Mouse (Mus musculus): ENCODE results near the gene Zg16. TPM values are rescaled to one million over a fixed set of nuclear protein-coding genes. Genes with fewer than 3 reads are reported as not detected.
A peak's percentile ranks its signal among the peaks of the same experiment; 100 is the strongest.
"Not testable (repeated sequence)": the region's sequence is repeated elsewhere in the genome, so short reads cannot be mapped to it uniquely, and the experiment has no call there.

The Zg16 gene
- not detected for total RNA-seq (2021)
- long read RNA-seq, experiment 1, result 0 reads
- long read RNA-seq, experiment 2, result 0 reads

DNA sequence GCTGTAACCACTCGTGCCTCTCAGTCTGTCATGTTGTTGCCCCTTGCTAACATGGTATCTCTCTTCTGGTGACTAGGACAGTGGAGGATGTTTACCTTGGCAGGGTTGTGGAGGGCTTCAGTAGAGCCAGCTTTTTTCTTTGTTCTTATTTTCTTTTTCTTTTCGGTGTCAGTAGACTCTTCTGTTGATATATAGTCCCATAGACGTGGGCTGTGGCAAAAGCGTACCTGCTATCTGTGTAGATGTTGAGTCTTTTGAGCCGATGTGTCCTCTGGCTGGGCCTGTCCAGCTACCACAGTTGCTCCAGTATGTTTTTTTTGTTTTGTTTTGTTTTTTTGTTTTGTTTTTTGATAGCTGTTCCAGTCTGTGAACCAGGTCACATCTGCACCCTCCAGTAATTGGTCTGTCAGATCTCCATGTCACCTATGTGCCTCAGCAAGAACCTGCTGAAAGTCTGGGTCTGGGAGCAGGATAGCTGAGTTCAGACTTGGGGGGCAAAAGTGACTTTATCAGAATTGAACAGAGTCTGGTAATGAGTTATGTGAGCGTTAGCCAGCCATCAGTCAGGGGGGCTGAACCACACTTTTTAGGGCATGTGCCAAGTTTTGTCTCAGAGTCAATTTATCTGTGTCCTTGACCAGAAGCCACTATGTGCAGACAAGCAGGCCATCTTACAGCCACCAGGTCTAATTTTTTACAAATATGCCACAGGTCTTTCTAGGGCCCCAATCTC lies at the start of gene Zg16:
Zg16 (minus strand) TSS at position 51 of the 733 bp plus-strand sequence.
- intact Hi-C loops (cut with DNase I), result not testable (repeated sequence)

DNA sequence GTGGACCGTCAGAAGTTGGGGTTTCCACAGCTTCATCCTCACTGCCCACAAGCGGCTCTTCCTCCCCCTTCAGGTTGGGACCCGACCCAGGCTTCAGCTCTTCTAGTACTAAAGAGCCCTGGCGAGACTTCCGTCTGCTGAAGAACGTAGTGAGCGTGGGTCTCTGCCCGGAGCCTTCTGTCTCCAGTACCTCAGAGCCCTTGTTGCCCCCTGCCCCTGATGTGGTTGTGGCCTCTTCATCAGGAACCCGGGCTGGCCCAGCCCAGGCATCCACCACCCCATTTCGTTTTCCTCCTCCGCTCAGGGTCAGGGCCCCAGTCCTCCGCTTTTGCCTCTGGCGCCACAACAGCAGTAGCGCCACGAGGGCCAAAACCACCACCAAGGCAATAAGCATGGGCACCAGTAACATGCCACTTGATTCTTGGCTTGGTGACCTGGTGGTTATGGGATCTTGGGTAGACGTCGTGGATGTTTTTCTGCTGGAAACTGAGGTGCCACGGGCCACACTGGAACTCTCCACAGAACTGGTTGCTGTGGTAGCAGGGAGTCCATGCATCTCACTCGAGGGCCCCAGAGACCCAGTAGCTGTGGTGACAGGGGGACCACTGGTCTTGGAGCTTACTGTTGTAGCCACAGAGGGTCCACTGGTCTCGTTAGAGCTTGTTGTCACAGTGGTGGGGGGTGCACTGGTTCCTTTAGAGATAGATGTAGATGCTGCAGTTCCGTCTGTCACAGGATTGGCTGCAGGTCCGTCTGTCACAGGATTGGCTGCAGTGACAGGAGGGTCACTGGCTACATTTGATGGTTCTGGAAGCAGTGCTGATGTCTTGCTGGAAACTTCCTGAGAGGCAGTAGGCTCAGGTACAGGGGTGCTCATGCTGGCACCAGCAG lies 49.3 kb upstream of the Zg16 start:
- intact Hi-C loops (cut with DNase I), result no loop called here
- no peak for DNase-seq (ENCODE audit: low spot score in 2 of 2)

More for the DNA sequence above, at the start of gene Zg16:
- not testable (repeated sequence) for DNase-seq (ENCODE audit: low spot score in 2 of 2)

- DNase-seq (ENCODE audit: low spot score in 2 of 2), result no peak
Measured at GRCm38 (mm10) chr7:127134821-127135447, 47.8 kb upstream of the Zg16 start.

DNA sequence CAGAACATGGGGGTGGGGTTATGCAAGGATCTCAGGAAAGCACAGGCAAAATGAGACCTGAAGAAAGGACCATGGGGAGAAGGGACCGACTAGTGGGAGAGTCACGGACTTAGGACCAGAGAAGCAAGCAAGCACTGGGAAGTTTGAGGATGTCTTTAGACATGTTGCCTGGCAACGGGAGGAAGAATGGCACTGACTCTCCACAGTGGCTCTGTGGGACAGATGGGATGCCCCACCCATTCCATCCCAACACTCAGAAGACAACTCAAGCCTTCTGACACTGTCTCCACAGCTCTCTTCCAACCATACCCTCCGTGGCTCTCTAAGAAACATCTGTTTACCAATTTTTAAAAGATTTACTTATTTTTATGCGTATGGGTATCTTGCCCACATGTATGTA lies 46.0 kb upstream of the Zg16 start:
- intact Hi-C loops (cut with DNase I), result loop anchor here (5.0 kb wide), 1 partner anchor 39 kb away; no protein-coding TSS in a partner anchor
- no peak for DNase-seq (ENCODE audit: low spot score in 2 of 2)

More at GRCm38 (mm10) chr7:127134821-127135447, 47.8 kb upstream of the Zg16 start:
- intact Hi-C loops (cut with DNase I), result loop anchor here (5.0 kb wide), 1 partner anchor 37 kb away; no protein-coding TSS in a partner anchor

GRCm38 (mm10) chr7:127129638-127130037 lies 42.5 kb upstream of the Zg16 start:
- peak; percentile 49 to 85 for DNase-seq (ENCODE audit: low spot score in 2 of 2)
- intact Hi-C loops (cut with DNase I), result loop anchor here (5.0 kb wide), 1 partner anchor 43 kb away; no protein-coding TSS in a partner anchor

- DNase-seq (ENCODE audit: low spot score in 2 of 2), result no peak
- intact Hi-C loops (cut with DNase I), result no loop called here
Measured at GRCm38 (mm10) chr7:127121911-127122270, 34.8 kb upstream of the Zg16 start, which contains the start of gene Qprt. Gene Qprt (minus strand): TSS chr7:127122226.

DNA sequence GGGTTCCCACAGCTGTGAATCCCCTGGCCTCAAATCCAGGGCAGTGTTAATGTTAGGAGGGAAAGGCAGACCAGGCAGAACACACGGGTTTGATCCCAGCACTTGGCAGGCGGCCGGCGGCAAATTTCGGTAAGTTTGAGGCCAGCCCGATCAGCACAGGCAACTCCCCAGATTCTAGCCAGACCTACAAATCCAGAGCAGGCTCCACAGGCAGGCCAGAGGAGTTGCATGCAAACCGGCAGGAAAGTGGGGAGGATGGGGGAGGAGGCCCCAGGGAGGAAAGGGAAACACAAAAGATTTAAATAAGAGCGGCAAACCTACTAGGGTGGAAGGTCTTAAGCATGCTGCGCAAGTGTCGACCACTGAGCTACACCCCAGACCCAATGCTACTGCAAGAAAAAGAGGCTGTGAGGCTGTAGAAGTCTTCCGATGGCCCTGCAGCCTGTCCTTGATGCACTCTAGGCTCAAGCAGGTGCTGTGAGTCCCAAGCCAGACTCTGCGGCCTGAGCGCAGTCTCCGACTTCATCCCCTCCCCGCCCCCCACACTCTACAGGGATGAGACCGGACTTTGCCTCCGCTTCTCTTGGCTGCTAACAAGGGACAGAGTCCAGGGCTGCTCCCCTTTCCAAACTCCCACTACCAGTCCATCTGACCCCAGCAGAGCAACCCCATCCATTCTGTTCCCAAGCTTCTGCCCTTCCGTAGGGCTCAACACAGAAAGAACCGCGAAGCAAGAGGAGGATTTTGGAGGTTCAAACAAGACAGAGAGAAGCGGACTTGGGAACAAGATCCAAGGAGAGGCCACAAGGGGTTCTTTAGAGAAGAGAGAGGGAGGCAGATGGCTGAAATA lies 34.2 kb upstream of the Zg16 start:
- DNase-seq (ENCODE audit: low spot score in 2 of 2), result no peak
- intact Hi-C loops (cut with DNase I), result no loop called here

DNA sequence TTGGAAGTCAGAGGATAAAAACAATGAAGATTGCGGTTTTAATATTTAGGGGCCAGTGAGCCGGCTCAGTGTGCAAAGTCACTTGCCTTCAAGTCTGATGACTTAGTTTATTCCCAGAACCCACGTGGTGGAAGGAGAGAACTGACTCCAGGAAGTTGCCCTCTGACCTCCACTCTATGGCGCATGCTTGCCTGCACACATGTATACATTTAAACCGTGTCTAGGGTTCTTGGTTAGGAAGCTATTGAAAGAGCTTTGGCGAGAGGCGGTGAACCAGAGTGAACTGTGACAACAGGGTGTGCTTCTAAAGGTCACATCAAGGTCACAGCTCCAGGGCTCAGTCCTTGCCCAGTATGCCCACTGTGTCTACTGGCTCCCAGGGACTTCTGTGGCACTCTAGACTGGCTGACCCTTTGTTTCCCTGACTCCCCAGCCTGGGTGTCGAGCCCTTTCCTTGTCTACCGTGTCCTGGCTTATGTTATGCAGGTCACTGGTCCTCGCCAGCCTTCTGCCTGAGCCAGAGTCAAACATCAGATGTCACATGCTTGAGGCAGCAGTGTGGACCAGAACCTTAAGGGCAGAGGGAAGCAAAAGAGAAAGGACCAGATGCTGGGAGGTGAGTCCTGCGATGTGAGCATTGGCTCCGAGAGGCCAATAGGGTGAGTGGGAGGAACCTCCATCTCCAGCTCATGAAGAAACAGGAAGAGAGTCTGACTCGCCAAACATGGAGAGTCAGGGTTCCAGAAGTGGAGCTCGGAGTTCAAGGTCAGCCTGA lies 31.7 kb upstream of the Zg16 start:
- intact Hi-C loops (cut with DNase I), result no loop called here
- no peak for DNase-seq (ENCODE audit: low spot score in 2 of 2)

GRCm38 (mm10) chr7:127117948-127118347 lies 30.8 kb upstream of the Zg16 start:
- DNase-seq (ENCODE audit: low spot score in 2 of 2), result no peak
- intact Hi-C loops (cut with DNase I), result loop anchor here (2.0 kb wide), 1 partner anchor 67 kb away; no protein-coding TSS in a partner anchor

- intact Hi-C loops (cut with DNase I), result loop anchor here (2.0 kb wide), 1 partner anchor 68 kb away; no protein-coding TSS in a partner anchor
- peak; percentile 48 to 61 for DNase-seq (ENCODE audit: low spot score in 2 of 2)
Measured at GRCm38 (mm10) chr7:127116331-127116935, 29.3 kb upstream of the Zg16 start.

DNA sequence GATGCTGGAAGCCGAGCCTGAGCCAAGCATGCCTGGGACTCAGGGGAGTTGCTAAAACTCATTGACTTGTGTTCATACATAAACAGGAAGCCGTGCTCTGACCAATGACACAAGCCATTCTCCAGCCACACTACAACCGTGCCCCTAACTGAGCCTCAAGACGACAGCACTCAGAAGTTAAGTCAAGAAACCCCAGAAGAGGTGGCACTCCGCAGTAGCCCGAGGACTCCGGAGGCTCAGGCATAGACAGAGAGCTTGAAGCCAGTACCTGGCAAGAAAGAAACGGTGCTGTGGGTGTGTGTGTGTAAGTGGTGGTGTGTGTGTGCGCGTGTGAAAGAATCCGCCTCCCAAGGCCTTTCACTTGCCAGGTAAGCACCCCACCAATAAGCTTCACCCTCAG lies 27.8 kb upstream of the Zg16 start:
- intact Hi-C loops (cut with DNase I), result no loop called here
- DNase-seq (ENCODE audit: low spot score in 2 of 2), result no peak

DNA sequence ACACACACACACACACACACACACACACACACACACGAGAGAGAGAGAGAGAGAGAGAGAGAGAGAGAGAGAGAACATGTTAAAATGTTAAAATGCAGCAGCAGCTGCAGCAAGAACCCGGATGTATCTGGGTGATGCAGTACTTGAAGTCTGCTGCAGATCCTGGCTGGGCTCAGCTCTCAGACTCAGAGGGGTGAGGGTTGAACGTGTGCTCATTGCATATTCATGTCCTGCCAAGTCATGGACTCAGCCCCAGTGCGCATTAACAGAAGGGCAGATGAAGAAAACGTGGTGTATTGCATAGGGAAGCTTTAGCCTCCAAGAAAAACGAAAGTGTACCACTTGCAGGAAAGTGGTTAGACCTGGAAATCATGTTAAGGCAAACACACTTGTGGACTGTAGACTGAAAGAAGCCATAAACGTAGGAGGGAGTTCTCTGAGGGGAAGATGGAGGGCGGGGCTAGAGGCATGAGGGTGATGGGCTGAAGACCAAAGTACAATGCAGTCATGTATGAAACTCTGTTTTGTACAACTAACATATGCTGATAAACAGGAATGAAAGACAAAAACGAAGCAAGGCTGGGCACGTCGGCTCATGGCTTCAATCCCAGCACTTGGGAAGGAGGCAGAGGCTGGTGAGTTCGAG lies 26.6 kb upstream of the Zg16 start:
- no peak for DNase-seq (ENCODE audit: low spot score in 2 of 2)
- intact Hi-C loops (cut with DNase I), result no loop called here

- intact Hi-C loops (cut with DNase I), result no loop called here
Measured at GRCm38 (mm10) chr7:127112921-127113597, 25.9 kb upstream of the Zg16 start.

DNA sequence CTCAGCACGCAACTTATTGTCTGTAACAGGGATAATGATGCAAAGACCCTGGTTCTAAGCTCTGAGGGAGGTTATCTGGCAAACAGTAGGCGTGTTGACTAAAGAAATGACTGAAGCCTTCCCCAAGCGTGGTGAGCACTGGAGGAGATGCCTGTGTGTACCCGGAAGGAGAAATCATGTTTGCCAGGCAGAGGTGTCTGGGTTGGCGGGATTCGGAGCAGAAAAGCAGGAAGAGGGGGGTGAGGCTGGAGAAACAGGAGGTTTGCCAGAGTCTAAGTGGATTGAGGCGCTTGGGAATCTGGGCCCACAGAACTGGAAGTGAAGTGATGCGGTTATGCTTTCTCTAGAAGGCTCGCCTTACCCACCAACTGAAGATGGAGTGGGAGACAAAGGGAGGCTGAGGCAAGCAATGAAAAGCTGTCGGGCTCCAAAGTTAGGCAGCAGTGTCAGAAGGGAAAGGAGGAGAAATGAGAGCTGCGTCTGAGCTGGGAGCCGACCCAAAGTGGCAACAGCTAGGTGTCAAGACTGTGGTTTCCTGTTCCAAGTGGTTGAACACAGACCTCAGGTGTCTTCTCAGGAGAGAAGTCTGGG lies 25.2 kb upstream of the Zg16 start:
- intact Hi-C loops (cut with DNase I), result no loop called here
- DNase-seq (ENCODE audit: low spot score in 2 of 2), result no peak

More at GRCm38 (mm10) chr7:127112921-127113597, 25.9 kb upstream of the Zg16 start:
- DNase-seq (ENCODE audit: low spot score in 2 of 2), result no peak

- intact Hi-C loops (cut with DNase I), result loop anchor here (2.0 kb wide), 1 partner anchor 279 kb away; no protein-coding TSS in a partner anchor
- peak; percentile 49 to 57 for DNase-seq (ENCODE audit: low spot score in 2 of 2)
Measured at GRCm38 (mm10) chr7:127111461-127111860, 24.3 kb upstream of the Zg16 start.
